Mouse (Mus musculus) neural tube, embryonic 15.5 days (tissue): ENCODE measurements around the gene Gpatch3. TPM values are rescaled to one million over a fixed set of nuclear protein-coding genes. Genes with fewer than 3 reads are reported as not detected.
A peak's percentile ranks its signal among the peaks of the same experiment; 100 is the strongest.

ENCODE experiments used
- ATAC-seq: fragments of 200-750 bp; cut with Nextera tagmentation; 2 replicates; pipeline ENCODE4 v1.8.0; 2017; ENCODE audit warnings: mild to moderate bottlenecking, moderate TSS enrichment, moderate library complexity; ENCODE audit not compliant: low FRiP score
- H3K27ac ChIP-seq: fragments of 300-500 bp; sonication (generic); replicated peaks from 2 replicates; pipeline ENCODE4 v1.5.1; 2015; ENCODE audit warnings: mild to moderate bottlenecking, inconsistent platforms
- H3K27me3 ChIP-seq: fragments of 300-500 bp; sonication (generic); replicated peaks from 2 replicates; pipeline ENCODE4 v1.6.1; 2015; ENCODE audit warnings: inconsistent platforms
- H3K36me3 ChIP-seq: fragments of 300-500 bp; sonication (generic); 2 replicates; pipeline ENCODE4 v1.6.1; 2015; ENCODE audit warnings: inconsistent platforms
- H3K4me1 ChIP-seq: fragments of 300-500 bp; sonication (generic); 2 replicates; pipeline ENCODE4 v1.6.1; 2015; ENCODE audit warnings: inconsistent platforms
- H3K4me2 ChIP-seq: fragments of 300-500 bp; sonication (generic); 2 replicates; pipeline ENCODE4 v1.6.1; 2015; ENCODE audit warnings: inconsistent platforms, mild to moderate bottlenecking, moderate library complexity
- H3K4me3 ChIP-seq: fragments of 300-500 bp; sonication (generic); replicated peaks from 2 replicates; pipeline ENCODE4 v1.5.1; 2015; ENCODE audit warnings: mild to moderate bottlenecking, inconsistent platforms
- H3K9ac ChIP-seq: fragments of 300-500 bp; sonication (generic); replicated peaks from 2 replicates; pipeline ENCODE4 v1.6.1; 2015; ENCODE audit warnings: mild to moderate bottlenecking, inconsistent platforms
- H3K9me3 ChIP-seq: fragments of 300-500 bp; sonication (generic); replicated peaks from 2 replicates; pipeline ENCODE4 v1.6.1; 2016; ENCODE audit warnings: inconsistent platforms
- WGBS: fragments of 180-500 bp; shearing (Covaris S2); methylation state at CpG from one replicate; pipeline ENCODE4 v1.1.7; 2015; ENCODE audit warnings: mixed read lengths; 5-methylcytosine and 5-hydroxymethylcytosine counted together
- polyA plus RNA-seq: library from polyadenylated mRNA; unstranded; fragments of >200 nt; fragmentation: Nextera tagmentation; extraction: Ambion mirVana; gene quantifications from 2 replicates; pipeline ENCODE4 v1.2.1, GENCODE M21; 2015

The Gpatch3 gene
- polyA plus RNA-seq, 1 experiment from 2014 or later, result 5.8 TPM

DNA sequence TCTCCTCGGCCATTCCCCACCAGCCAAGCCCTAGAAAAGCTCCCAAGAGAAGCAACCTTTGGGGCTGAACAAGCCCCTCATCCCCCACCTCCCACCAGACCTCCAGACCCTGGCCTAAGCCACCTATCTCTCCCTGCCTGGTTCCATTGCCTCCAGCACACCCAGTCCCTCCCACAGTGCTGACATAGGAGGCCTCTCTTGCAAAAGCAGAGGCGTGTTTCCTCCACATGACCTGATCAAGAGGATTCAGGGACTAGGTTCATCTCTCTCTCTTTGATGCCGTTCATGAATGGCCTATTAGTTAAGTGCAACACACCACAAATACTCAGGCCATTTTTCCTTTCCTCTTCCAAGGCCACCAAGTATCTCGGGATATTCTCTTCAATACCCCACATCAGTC, 14.7 kb upstream of the Gpatch3 start:
- ATAC-seq, result no peak
- whole genome bisulfite sequencing, result 87% methylated on average over 4 of the region's 4 CpGs
- H3K4me3 ChIP-seq, result no peak overlapping the region

GRCm38 (mm10) chr4:133561622-133562021, 12.9 kb upstream of the Gpatch3 start:
- WGBS, result 54% methylated on average over 4 of the region's 4 CpGs
- Histone ChIP-seq H3K27me3 (no peaks in the 10 kb centered on the region), H3K9me3 (no peaks in the 10 kb centered on the region), H3K27ac (no peak overlapping the region), H3K36me3 (no peaks in the 10 kb centered on the region), H3K4me2 (no peak overlapping the region), H3K9ac (no peak overlapping the region), H3K4me1 (no peaks in the 10 kb centered on the region), H3K4me3 (no peak overlapping the region)
- ATAC-seq, result no peak

More for the DNA sequence above, 14.7 kb upstream of the Gpatch3 start:
- Histone ChIP-seq H3K9me3 (no peaks in the 10 kb centered on the region), H3K27ac (no peak overlapping the region), H3K36me3 (no peaks in the 10 kb centered on the region), H3K4me2 (no peak overlapping the region), H3K9ac (no peak overlapping the region), H3K27me3 (no peaks in the 10 kb centered on the region), H3K4me1 (no peaks in the 10 kb centered on the region)

DNA sequence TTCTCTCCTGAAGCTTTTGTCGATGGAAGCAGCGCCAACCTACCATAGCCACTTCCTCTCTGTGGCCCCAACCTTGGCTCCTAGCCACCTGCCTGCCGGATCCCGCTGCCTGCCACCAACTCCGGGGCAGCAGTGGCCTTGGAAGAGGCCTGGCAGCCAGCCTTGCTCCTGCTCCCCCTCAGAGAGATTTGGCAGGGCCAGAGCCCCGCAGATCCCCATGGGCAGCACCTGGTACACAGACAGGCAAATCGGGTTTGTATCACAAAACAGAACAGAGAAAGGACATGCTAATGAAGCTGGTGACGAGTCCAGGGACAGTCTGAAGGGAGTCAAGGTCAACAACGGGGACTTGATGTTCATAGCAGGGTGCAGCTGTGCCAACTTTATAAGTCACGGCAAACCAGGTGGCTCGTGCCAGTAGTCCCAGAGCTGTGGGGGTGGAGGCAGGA, 11.4 kb upstream of the Gpatch3 start:
- no peaks in the 10 kb centered on the region for H3K9me3 ChIP-seq
- no peak for ATAC-seq
- no peaks in the 10 kb centered on the region for H3K4me1 ChIP-seq
- no peak overlapping the region for H3K27ac ChIP-seq
- no peak overlapping the region for H3K4me2 ChIP-seq
- H3K36me3 ChIP-seq, result no peaks in the 10 kb centered on the region
- no peak overlapping the region for H3K4me3 ChIP-seq
- no peak overlapping the region for H3K9ac ChIP-seq
- 66% methylated on average over 11 of the region's 11 CpGs for WGBS
- H3K27me3 ChIP-seq, result no peaks in the 10 kb centered on the region

- Histone ChIP-seq H3K4me1 (no peaks in the 10 kb centered on the region), H3K27me3 (no peaks in the 10 kb centered on the region), H3K9ac (no peak overlapping the region), H3K36me3 (no peaks in the 10 kb centered on the region), H3K4me2 (no peak overlapping the region), H3K4me3 (no peak overlapping the region), H3K9me3 (no peaks in the 10 kb centered on the region), H3K27ac (no peak overlapping the region)
- 24% methylated on average over 8 of the region's 8 CpGs for WGBS
- ATAC-seq, result no peak
Observed at GRCm38 (mm10) chr4:133567251-133567650, 7.3 kb upstream of the Gpatch3 start.

- Histone ChIP-seq H3K4me1 (peaks cover 5% of the 10 kb centered on the region; the same call in 1 of the 2 replicates), H3K9me3 (no peaks in the 10 kb centered on the region), H3K27me3 (no peaks in the 10 kb centered on the region), H3K4me2 (no peak overlapping the region), H3K4me3 (no peak overlapping the region), H3K27ac (no peak overlapping the region), H3K36me3 (no peaks in the 10 kb centered on the region), H3K9ac (no peak overlapping the region)
- no peak for ATAC-seq
- 78% methylated on average over 10 of the region's 10 CpGs for WGBS
Observed at GRCm38 (mm10) chr4:133569291-133570065, 5.1 kb upstream of the Gpatch3 start.

GRCm38 (mm10) chr4:133570066-133570466, 4.5 kb upstream of the Gpatch3 start:
- no peak for ATAC-seq
- Histone ChIP-seq H3K4me1 (peaks cover 6% of the 10 kb centered on the region), H3K27me3 (no peaks in the 10 kb centered on the region), H3K4me3 (no peak overlapping the region), H3K9me3 (no peaks in the 10 kb centered on the region), H3K9ac (no peak overlapping the region), H3K4me2 (no peak overlapping the region), H3K36me3 (no peaks in the 10 kb centered on the region), H3K27ac (no peak overlapping the region)
- WGBS, result 63% methylated on average over 10 of the region's 10 CpGs

GRCm38 (mm10) chr4:133574843-133575202, 278 bp downstream of the Gpatch3 start:
- peaks cover 16% of the 10 kb centered on the region for H3K4me1 ChIP-seq
- no peaks in the 10 kb centered on the region for H3K27me3 ChIP-seq
- ATAC-seq, result peak; percentile 62; the same call in 1 of the 2 replicates
- peak overlapping the region; percentile 60; the same call in 1 of the 2 replicates for H3K27ac ChIP-seq
- under 1% methylated on average over 41 of the region's 41 CpGs for WGBS
- H3K36me3 ChIP-seq, result peaks cover 22% of the 10 kb centered on the region
- H3K4me3 ChIP-seq, result peak overlapping the region; percentile 95
- no peaks in the 10 kb centered on the region for H3K9me3 ChIP-seq
- peak overlapping the region; percentile 82 for H3K4me2 ChIP-seq
- H3K9ac ChIP-seq, result peak overlapping the region; percentile 84

GRCm38 (mm10) chr4:133577983-133578382, 3.4 kb downstream of the Gpatch3 start:
- no peak for ATAC-seq
- Histone ChIP-seq H3K9ac (no peak overlapping the region), H3K4me2 (no peak overlapping the region), H3K4me1 (peaks cover 17% of the 10 kb centered on the region), H3K36me3 (peaks cover 48% of the 10 kb centered on the region), H3K27ac (no peak overlapping the region), H3K4me3 (no peak overlapping the region), H3K27me3 (no peaks in the 10 kb centered on the region), H3K9me3 (no peaks in the 10 kb centered on the region)
- WGBS, result 66% methylated on average over 12 of the region's 12 CpGs

DNA sequence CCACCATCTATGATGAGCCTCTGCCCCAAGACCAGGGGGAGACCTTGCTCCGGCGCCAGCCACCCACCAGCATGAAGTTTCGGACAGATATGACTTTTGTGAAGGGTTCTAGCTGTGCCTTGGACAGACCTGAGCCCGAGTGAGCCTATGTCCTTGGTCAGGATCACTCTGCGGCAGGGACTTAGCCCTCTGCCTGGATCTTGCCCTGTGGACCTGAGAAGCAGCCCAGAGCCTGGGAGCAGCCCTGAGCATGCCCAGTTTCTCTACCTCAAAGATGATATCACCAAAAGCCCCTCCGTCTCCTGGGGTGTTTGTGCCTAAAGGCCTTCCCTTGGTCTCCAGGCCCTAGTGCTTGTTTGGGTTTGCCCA, 9.1 kb downstream of the Gpatch3 start:
- peak overlapping the region; percentile 86 for H3K27ac ChIP-seq
- H3K36me3 ChIP-seq, result peaks cover 67% of the 10 kb centered on the region
- peak overlapping the region; percentile 87 for H3K4me3 ChIP-seq
- H3K9me3 ChIP-seq, result no peaks in the 10 kb centered on the region
- peaks cover 33% of the 10 kb centered on the region for H3K4me1 ChIP-seq
- ATAC-seq, result peak; percentile 42
- H3K9ac ChIP-seq, result peak overlapping the region; percentile 81
- peak overlapping the region; percentile 100 for H3K4me2 ChIP-seq
- H3K27me3 ChIP-seq, result no peaks in the 10 kb centered on the region
- 64% methylated on average over 6 of the region's 6 CpGs for WGBS

DNA sequence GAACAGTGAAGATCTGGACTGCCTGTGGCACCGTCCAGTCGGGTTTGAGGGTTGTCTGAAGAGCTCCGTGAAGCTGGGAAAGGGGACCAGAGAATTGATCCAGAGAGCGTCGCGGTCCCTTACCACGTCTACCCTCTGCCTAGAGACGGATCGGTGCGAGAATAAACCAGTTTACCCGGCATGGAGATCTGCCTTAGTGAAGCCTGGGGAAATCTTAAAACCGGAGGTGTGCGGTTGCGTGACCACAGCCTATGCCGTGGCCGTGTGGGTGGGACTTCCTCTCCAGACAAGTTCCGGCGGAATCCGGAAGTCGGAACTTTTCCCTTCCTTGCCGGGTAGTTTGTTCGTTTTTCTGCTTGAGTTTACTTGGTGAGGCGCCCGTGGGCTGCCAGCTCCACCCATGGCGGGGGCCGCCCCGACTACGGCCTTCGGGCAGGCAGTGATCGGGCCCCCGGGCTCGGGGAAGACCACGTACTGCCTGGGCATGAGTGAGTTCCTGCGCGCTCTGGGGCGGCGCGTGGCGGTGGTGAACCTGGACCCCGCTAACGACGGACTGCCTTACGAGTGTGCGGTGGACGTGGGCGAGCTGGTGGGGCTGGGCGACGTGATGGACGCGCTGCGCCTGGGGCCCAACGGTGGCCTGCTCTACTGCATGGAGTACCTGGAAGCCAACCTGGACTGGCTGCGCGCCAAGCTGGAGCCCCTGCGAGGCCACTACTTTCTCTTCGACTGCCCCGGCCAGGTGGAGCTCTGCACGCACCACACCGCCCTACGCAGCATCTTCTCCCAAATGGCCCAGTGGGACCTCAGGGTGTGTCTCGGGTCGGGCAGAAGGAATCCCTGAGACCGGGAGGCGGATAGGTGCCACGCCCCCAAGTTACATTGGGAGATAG, 9.8 kb downstream of the Gpatch3 start, which contains the start of gene Gpn2:
Gene Gpn2, plus strand, starts transcription at position 304 of the 893 bp plus-strand sequence.
- Histone ChIP-seq H3K4me3 (peak within 1 kb of the TSS; percentile 87), H3K9ac (peak within 1 kb of the TSS; percentile 81), H3K36me3 (peaks cover 68% of the 10 kb centered on the region), H3K27me3 (no peaks in the 10 kb centered on the region), H3K4me2 (peak within 1 kb of the TSS; percentile 100), H3K27ac (peak within 1 kb of the TSS; percentile 86), H3K9me3 (no peaks in the 10 kb centered on the region), H3K4me1 (peaks cover 33% of the 10 kb centered on the region)
- WGBS, result 3% methylated on average over 65 of the region's 65 CpGs
- peak; percentile 90 for ATAC-seq

- Histone ChIP-seq H3K27ac (no peak overlapping the region), H3K9ac (no peak overlapping the region), H3K4me1 (no peaks in the 10 kb centered on the region), H3K36me3 (peaks cover 47% of the 10 kb centered on the region), H3K4me2 (no peak overlapping the region), H3K27me3 (0 out of 2 replicates have a peak, but pooled peaks cover 5% of the 10 kb centered on the region), H3K9me3 (no peaks in the 10 kb centered on the region), H3K4me3 (no peak overlapping the region)
- 32% methylated on average over 7 of the region's 7 CpGs for WGBS
- no peak for ATAC-seq
Observed at GRCm38 (mm10) chr4:133592570-133592969, 18.0 kb downstream of the Gpatch3 start.
